Mouse (Mus musculus): ENCODE measurements around the gene Raver1. TPM values are rescaled to one million over a fixed set of nuclear protein-coding genes. Genes with fewer than 3 reads are reported as not detected.
"Not testable (repeated sequence)": the region's sequence is repeated elsewhere in the genome, so short reads cannot be mapped to it uniquely, and the experiment has no call there.

Gene Raver1
- polyA plus RNA-seq, 1 experiment from 2014 or later: 40.7 TPM

DNA sequence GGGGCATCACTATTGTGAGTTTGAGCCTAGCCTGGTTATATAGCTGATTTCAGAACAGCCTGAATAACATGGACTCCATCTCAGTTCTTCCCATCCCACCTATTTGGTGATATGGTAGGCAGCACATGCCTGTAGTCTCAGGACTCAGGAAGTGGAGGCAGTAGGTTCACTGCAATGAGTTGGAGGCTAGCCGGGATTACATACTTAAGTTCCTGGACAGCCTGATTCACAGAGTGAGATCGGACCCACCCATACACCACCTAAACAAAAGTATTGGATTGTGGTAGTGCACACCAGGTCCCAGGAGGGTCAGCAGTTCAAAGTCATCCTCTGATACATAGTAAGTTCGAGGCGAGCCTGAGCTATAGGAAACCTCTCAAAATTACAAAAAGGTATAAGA, 19.2 kb downstream of the Raver1 start:
- H3K4me1 ChIP-seq (replicated peaks): peaks cover 19% of the 10 kb centered on the region
- peaks cover 47% of the 10 kb centered on the region for H3K36me3 ChIP-seq
- H3K4me2 ChIP-seq (replicated peaks): peak overlapping the region; percentile 92
- WGBS: 16% methylated on average over 4 of the region's 4 CpGs
- peak overlapping the region; percentile 86 for H3K9ac ChIP-seq (replicated peaks)
- no peaks in the 10 kb centered on the region for H3K9me3 ChIP-seq
- no peak overlapping the region for H3K27ac ChIP-seq
- peak overlapping the region; percentile 90 for H3K4me3 ChIP-seq (replicated peaks)
- 0 out of 2 replicates have a peak, but pooled peaks have one; percentile 1 for ATAC-seq
- no peaks in the 10 kb centered on the region for H3K27me3 ChIP-seq

DNA sequence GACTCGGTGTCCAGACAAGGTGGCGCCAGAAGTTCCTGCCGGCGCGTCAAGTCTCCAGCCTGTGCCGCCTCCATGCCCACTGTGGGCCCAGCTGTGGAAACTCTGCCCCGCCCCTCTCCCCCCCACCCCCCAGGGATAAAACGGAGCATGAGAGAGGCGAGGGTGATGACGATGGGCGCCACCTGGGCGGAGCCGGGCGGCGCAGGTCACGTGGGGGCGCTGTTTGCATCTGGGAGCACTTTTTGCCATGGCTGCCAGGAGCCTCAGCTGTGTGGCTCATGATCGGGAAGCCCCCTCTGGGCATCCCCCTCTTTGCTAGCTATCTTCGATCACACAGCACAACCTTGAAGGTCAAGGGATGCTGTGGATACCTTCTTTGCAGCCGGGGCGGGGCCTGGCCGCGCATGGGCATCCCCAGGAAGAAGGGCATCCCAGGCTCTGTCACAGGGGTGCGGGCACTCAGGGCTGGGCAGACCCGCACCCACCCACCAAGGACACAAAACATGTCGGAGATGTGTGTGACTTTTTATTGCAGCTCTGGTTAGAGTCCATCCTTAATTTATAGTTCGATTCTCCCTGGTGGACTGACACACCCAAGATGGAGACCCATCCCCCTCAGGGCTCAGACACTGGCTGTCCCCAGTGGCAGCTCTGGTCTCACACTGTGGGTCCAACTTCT, 24.7 kb downstream of the Raver1 start, which contains the start of gene Zglp1:
Zglp1 (minus strand) TSS at position 88 of the 679 bp plus-strand sequence.
- Histone ChIP-seq H3K27ac (no peak within 1 kb of the TSS), H3K36me3 (peaks cover 61% of the 10 kb centered on the region), H3K4me2 (replicated peaks) (no peak within 1 kb of the TSS), H3K9ac (replicated peaks) (no peak within 1 kb of the TSS), H3K9me3 (no peaks in the 10 kb centered on the region), H3K4me1 (replicated peaks) (peaks cover 7% of the 10 kb centered on the region), H3K4me3 (replicated peaks) (no peak within 1 kb of the TSS), H3K27me3 (no peaks in the 10 kb centered on the region)
- ATAC-seq: no peak
- WGBS: 88% methylated on average over 27 of the region's 27 CpGs

DNA sequence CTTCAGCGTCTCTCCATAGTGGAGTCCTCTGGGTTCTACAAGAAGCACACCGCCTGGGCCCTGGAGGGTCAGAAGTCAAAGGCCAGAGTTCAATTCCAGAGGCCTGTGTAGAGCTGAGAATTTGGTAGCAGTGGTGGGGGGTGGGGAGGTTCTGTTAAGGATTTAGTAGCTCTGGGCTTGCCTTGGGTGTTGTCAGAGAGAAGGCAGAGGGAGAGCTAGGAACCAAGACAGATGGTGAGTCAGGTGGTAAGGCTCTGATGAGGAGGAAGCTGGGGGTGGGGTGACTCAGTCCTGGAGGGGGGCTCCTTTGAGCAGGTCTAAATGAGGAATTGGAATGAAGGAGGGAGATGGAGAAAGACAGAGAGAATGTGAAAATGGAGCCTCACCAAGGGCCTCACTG, 28.9 kb downstream of the Raver1 start:
- Histone ChIP-seq H3K4me1 (replicated peaks) (no peaks in the 10 kb centered on the region), H3K27ac (no peak overlapping the region), H3K4me3 (replicated peaks) (no peak overlapping the region), H3K4me2 (replicated peaks) (no peak overlapping the region), H3K36me3 (peaks cover 52% of the 10 kb centered on the region), H3K9ac (replicated peaks) (no peak overlapping the region), H3K9me3 (no peaks in the 10 kb centered on the region), H3K27me3 (no peaks in the 10 kb centered on the region)
- WGBS: 83% methylated on average over 2 of the region's 2 CpGs
- ATAC-seq: no peak

DNA sequence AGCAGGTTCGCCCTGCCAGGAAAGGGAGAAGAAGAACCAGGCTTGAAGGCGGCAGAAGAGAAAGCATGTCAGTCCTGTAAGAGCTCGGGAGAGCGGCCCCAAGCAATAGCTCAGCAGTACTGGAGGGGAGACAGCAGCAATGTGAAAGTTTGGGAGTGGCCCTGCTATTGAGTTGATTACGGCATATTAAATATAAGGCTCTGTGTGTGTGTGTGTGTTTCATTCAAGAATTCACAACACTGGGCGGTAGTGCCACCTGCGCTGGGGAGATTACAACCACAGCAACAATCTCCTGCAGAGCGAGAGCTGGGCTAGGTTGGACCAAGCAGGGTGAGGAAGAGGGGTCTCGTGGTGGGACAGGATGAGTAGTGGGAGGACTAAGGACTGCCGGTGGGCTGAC, 40.2 kb downstream of the Raver1 start:
- H3K9ac ChIP-seq (replicated peaks): no peak overlapping the region
- 66% methylated on average over 10 of the region's 10 CpGs for WGBS
- H3K27me3 ChIP-seq: 0 out of 2 replicates have a peak, but pooled peaks cover 6% of the 10 kb centered on the region
- no peak overlapping the region for H3K27ac ChIP-seq
- H3K9me3 ChIP-seq: no peaks in the 10 kb centered on the region
- ATAC-seq: no peak
- no peaks in the 10 kb centered on the region for H3K36me3 ChIP-seq
- H3K4me1 ChIP-seq (replicated peaks): no peaks in the 10 kb centered on the region
- no peak overlapping the region for H3K4me3 ChIP-seq (replicated peaks)
- no peak overlapping the region for H3K4me2 ChIP-seq (replicated peaks)

DNA sequence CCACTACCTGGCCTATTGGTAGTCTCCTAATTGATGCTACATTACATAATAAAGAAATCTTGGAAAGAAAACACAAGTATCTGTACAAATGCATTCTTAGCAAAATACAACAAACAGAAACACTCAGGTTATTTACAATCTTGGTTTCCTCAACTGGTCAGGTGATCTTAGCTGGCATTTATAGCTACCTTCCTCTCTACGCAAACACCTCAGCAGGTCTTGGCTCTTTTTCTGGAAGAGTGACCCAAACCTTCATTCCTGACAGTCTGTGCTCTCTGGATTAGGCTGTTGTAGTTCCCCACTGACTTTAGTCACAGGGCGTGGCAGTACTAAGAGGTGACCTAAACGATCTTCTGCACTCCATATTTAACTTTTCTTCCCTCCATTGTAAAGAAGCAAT, 46.6 kb downstream of the Raver1 start:
- H3K27ac ChIP-seq: no peak overlapping the region
- ATAC-seq: no peak
- no peaks in the 10 kb centered on the region for H3K4me1 ChIP-seq (replicated peaks)
- H3K36me3 ChIP-seq: no peaks in the 10 kb centered on the region
- H3K9me3 ChIP-seq: no peaks in the 10 kb centered on the region
- WGBS: 83% methylated on average over 3 of the region's 3 CpGs
- H3K9ac ChIP-seq (replicated peaks): no peak overlapping the region
- H3K4me3 ChIP-seq (replicated peaks): no peak overlapping the region
- no peak overlapping the region for H3K4me2 ChIP-seq (replicated peaks)
- H3K27me3 ChIP-seq: peaks cover 10% of the 10 kb centered on the region

DNA sequence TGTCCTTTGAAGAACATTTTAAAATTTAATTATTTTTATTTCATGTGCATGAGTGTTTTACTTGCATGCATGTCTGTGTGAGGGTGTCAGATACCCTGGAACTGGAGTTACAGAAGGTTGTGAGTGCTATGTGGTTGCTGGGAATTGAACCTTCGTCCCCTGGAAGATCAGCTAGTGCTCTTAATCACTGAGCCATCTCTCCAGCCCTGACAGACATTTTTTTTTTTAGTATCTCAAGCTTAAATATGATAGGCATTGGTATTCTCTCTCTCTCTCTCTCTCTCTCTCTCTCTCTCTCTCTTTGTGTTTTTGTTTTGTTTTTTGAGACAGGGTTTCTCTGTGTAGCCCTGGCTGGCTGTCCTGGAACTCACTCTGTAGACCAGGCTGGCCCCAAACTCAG, 47.0 kb downstream of the Raver1 start:
- H3K4me3 ChIP-seq (replicated peaks); H3K27ac ChIP-seq; H3K9ac ChIP-seq (replicated peaks); H3K4me2 ChIP-seq (replicated peaks); ATAC-seq; H3K36me3 ChIP-seq; H3K4me1 ChIP-seq (replicated peaks); H3K9me3 ChIP-seq: not testable (repeated sequence)
- WGBS: 63% methylated on average over 1 of the region's 1 CpGs
- peaks cover 14% of the 10 kb centered on the region for H3K27me3 ChIP-seq

DNA sequence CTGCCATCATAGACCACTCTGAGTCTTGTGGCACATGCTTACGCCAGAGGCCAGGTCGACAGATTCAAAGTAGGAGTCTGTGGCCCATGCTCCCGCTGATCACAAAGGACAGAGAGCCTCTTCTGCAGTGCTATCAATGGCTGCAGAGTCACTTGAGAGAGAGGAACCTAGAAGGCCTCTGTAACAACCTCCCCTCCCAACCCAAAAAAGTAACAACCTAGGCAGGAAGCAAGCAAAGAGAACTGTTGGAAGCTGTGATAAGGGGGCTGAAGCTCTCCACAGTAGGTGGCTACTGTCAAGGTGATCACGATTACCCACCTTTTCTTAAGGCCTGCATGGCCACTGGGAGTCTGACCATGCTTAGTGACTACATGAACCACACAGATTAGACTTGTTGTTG, 48.2 kb downstream of the Raver1 start:
- Histone ChIP-seq H3K36me3 (no peaks in the 10 kb centered on the region), H3K4me3 (replicated peaks) (no peak overlapping the region), H3K4me2 (replicated peaks) (no peak overlapping the region), H3K9me3 (no peaks in the 10 kb centered on the region), H3K9ac (replicated peaks) (no peak overlapping the region), H3K27ac (no peak overlapping the region), H3K4me1 (replicated peaks) (no peaks in the 10 kb centered on the region), H3K27me3 (peaks cover 27% of the 10 kb centered on the region)
- 86% methylated on average over 4 of the region's 4 CpGs for WGBS
- ATAC-seq: no peak

DNA sequence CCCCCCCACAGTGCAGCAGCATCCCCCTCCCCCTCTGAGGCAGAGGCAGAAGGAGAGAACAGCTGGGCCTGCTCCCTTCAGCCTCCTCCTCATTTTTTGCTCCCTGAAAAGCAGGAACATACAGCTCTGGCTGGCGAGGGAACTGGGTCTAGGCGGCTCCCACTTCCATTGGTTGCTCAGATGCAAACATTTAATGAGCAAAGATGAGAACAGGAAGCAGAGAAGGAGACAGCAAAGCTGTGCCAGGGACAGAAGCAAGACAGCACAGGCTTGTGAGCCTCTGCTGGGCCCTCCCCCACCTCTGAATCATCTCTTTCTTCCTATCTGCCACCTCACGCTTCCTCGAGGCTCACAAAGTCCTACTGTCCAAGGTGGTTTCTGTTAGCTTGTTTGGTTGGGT, 50.5 kb downstream of the Raver1 start:
- Histone ChIP-seq H3K9ac (replicated peaks) (no peak overlapping the region), H3K4me1 (replicated peaks) (peaks cover 17% of the 10 kb centered on the region), H3K27ac (no peak overlapping the region), H3K4me2 (replicated peaks) (no peak overlapping the region), H3K36me3 (no peaks in the 10 kb centered on the region), H3K27me3 (peaks cover 49% of the 10 kb centered on the region), H3K9me3 (no peaks in the 10 kb centered on the region), H3K4me3 (replicated peaks) (no peak overlapping the region)
- 54% methylated on average over 4 of the region's 4 CpGs for WGBS
- no peak for ATAC-seq

DNA sequence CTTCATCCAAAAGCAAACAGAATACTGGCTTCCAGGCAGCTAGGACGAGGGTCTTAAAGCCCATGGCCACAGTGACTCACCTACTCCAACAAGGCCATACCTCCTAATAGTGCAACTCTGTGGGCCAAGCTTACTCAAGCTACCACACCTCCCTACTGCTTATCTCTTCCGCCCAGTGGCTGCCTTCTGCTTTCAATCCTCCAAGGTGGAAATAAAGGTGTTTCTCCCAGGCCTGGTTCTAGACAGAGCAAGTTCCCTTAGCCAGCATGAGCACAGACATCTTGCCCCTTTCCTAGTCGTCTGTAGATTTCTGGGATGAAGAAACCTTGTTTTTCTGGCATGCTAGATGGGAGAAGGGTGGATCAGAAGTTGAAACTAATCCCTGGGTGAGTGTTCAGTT, 52.0 kb downstream of the Raver1 start:
- H3K27me3 ChIP-seq: peaks cover 65% of the 10 kb centered on the region
- no peak overlapping the region for H3K9ac ChIP-seq (replicated peaks)
- H3K4me3 ChIP-seq (replicated peaks): no peak overlapping the region
- no peaks in the 10 kb centered on the region for H3K36me3 ChIP-seq
- no peak overlapping the region for H3K4me2 ChIP-seq (replicated peaks)
- H3K9me3 ChIP-seq: no peaks in the 10 kb centered on the region
- WGBS: 76% methylated on average over 3 of the region's 3 CpGs
- no peak overlapping the region for H3K27ac ChIP-seq
- peaks cover 23% of the 10 kb centered on the region for H3K4me1 ChIP-seq (replicated peaks)
- no peak for ATAC-seq

DNA sequence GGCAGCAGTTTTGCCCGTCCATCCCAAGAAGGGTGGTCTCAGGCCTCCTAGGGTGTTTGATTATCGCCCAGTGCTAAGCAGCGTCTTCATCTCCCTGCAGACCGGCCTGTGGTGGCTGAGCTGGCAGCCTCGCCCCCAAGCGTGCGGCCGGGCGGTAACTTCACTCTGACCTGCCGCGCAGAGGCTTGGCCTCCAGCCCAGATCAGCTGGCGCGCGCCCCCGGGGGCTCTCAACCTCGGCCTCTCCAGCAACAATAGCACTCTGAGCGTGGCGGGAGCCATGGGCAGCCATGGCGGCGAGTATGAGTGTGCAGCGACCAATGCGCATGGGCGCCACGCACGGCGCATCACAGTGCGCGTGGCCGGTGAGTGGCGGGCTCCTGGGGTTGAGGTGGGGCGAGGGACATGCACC, 54.3 kb downstream of the Raver1 start:
- H3K4me2 ChIP-seq (replicated peaks): peak overlapping the region; percentile 51
- peaks cover 84% of the 10 kb centered on the region for H3K27me3 ChIP-seq
- no peak overlapping the region for H3K27ac ChIP-seq
- peak; percentile 64 for ATAC-seq
- peak overlapping the region; percentile 47 for H3K9ac ChIP-seq (replicated peaks)
- WGBS: 3% methylated on average over 31 of the region's 31 CpGs
- H3K36me3 ChIP-seq: no peaks in the 10 kb centered on the region
- peak overlapping the region; percentile 36 for H3K4me3 ChIP-seq (replicated peaks)
- H3K4me1 ChIP-seq (replicated peaks): peaks cover 38% of the 10 kb centered on the region
- no peaks in the 10 kb centered on the region for H3K9me3 ChIP-seq

DNA sequence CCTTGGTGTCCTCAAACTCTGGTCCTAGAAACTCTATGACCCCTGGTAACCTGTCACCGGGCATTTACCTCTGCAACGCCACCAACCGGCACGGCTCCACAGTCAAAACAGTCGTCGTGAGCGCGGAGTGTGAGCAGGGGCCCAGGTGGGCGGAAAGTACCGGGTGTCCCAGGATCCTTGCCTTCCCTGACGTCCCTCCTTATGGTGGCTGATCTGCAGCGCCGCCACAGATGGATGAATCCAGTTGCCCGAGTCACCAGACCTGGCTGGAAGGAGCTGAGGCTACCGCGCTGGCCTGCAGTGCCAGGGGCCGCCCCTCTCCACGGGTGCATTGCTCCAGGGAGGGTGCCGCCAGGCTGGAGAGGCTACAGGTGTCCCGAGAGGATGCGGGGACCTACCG, 55.1 kb downstream of the Raver1 start:
- peak overlapping the region; percentile 47; the same call in 1 of the 2 replicates for H3K9ac ChIP-seq (replicated peaks)
- H3K9me3 ChIP-seq: no peaks in the 10 kb centered on the region
- peak overlapping the region; percentile 36 for H3K4me3 ChIP-seq (replicated peaks)
- H3K4me1 ChIP-seq (replicated peaks): peaks cover 46% of the 10 kb centered on the region
- no peaks in the 10 kb centered on the region for H3K36me3 ChIP-seq
- H3K27ac ChIP-seq: no peak overlapping the region
- 3% methylated on average over 22 of the region's 22 CpGs for WGBS
- H3K4me2 ChIP-seq (replicated peaks): peak overlapping the region; percentile 51
- H3K27me3 ChIP-seq: peaks cover 92% of the 10 kb centered on the region
- ATAC-seq: no peak

DNA sequence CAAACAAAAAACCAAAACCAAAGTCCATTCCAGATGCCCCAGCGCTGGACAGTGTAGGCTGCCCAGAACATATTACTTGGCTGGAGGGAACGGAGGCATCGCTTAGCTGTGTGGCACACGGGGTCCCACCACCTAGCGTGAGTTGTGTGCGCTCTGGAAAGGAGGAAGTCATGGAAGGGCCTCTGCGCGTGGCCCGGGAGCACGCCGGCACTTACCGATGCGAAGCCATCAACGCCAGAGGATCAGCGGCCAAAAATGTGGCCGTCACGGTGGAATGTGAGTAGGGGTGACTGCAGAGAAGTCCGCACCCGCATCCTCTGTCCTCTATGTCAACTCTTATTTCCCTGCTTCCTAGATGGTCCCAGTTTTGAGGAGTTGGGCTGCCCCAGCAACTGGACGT, 55.6 kb downstream of the Raver1 start:
- Histone ChIP-seq H3K4me1 (replicated peaks) (peaks cover 51% of the 10 kb centered on the region), H3K4me2 (replicated peaks) (peak overlapping the region; percentile 51; the same call in 1 of the 2 replicates), H3K36me3 (no peaks in the 10 kb centered on the region), H3K9me3 (no peaks in the 10 kb centered on the region), H3K27ac (no peak overlapping the region), H3K27me3 (peaks cover 97% of the 10 kb centered on the region), H3K9ac (replicated peaks) (no peak overlapping the region), H3K4me3 (replicated peaks) (0 out of 2 replicates have a peak overlapping the region, but pooled peaks have one; percentile 36)
- no peak for ATAC-seq
- 6% methylated on average over 20 of the region's 20 CpGs for WGBS

DNA sequence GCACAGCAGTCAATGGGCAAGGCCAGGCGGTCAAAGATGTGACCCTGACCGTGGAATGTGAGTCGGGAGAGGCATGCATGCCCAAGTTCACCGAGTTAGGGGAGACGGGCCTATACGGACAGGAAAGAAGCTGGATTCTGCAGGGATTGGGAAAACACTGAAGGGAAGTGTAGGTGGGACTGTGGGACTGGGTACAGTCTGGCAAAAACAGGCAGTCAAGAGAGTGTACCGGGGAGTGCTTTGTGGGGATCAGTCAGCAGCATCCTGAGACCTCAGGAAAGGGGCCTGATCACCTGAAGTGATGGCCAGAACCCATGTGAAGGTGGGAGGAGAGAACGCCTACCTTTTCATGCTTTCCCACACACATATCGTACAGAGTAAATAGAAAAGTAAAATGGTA, 56.2 kb downstream of the Raver1 start:
- no peak for ATAC-seq
- no peak overlapping the region for H3K27ac ChIP-seq
- WGBS: 16% methylated on average over 9 of the region's 9 CpGs
- no peak overlapping the region for H3K9ac ChIP-seq (replicated peaks)
- peaks cover 57% of the 10 kb centered on the region for H3K4me1 ChIP-seq (replicated peaks)
- H3K27me3 ChIP-seq: peaks cover 99% of the 10 kb centered on the region
- H3K36me3 ChIP-seq: no peaks in the 10 kb centered on the region
- H3K4me2 ChIP-seq (replicated peaks): no peak overlapping the region
- no peak overlapping the region for H3K4me3 ChIP-seq (replicated peaks)
- no peaks in the 10 kb centered on the region for H3K9me3 ChIP-seq

Measured in midbrain, embryonic 13.5 days (tissue).